Mouse (Mus musculus) adrenal gland, adult 2 months (tissue): ENCODE data around the gene Nt5dc3. TPM values are rescaled to one million over a fixed set of nuclear protein-coding genes. Genes with fewer than 3 reads are reported as not detected.
A peak's percentile ranks its signal among the peaks of the same experiment; 100 is the strongest.

ENCODE experiments used
- DNase-seq: peaks from one replicate; pipeline ENCODE4 v3.0.0; 2021
- polyA plus RNA-seq: library from polyadenylated mRNA; depleted of rRNA; stranded (reverse); fragments of >200 nt; gene quantifications from 2 replicates; pipeline ENCODE4 v1.2.3, GENCODE M21; 2012; rRNA removed
- total RNA-seq, 2 experiments: library from RNA; stranded (reverse); gene quantifications; 2 replicates each; pipeline ENCODE4 v1.2.3; 2021

Gene Nt5dc3
- total and polyA plus RNA-seq, 3 experiments: 29.8 to 57.4 (median 30.2) TPM

DNA sequence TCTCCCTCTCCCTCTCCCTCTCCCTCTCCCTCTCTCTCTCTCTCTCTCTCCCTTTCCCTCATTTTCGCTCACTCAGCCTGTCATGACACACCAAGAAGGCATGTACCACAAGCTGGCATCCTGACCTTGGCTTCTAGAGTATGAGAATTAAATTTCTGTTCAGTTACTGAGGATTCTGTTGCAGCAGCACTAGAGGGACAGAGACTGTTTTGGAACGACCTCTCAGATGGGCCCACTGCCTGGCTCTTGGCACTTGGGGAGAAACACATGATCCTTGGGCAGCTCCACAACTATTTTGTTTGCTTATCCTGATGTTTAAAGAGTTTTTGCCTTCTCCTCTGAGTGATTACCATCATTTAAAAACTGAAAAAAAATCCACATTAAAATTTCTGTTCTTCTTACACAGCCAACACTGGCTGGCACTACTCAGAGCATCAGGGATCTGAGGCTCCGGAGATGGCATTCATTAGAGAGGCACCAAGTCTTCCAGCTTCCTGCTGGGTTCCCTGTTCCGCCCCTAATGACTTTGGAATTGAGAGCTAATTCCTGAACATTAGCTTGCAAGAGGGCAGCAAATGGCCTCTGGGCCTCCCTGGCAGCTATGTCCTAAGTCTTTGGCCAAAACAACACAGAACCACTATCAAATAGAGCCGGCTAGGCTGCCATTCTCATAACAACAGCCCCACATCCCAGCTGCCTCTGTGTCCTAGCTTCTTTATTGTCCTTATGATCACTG lies 101.4 kb downstream of the Nt5dc3 start:
- DNase-seq: peak; percentile 70

- DNase-seq: no peak
These were observed 102.6 kb downstream of the Nt5dc3 start for GRCm38 (mm10) chr10:86881448-86881847.

DNA sequence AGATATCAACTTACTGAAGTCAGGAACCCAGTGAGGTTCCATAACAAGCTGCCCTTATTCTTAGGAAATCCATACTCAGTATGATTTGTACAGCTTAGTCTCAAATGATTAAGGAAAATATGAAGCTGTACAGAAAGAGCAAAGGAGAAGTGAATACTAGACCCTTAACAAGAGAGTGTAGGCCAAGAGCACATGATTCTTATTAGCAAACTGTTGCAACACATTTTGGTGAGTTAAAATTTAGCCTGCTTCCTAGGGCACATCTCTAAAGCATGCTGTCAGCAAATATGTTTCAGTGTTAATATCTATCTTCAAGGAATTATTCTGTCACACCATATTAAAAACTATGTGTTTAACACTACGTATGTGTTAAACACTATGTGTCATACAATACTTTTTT lies 107.6 kb downstream of the Nt5dc3 start:
- no peak for DNase-seq

Other genes with a start within 250 kb of the Nt5dc3 start
- 100 to 1,000 TPM; 691 to 855 TPM for gene Hsp90b1, start 73.5 kb upstream of the Nt5dc3 start, total RNA-seq
- 9.6 and 15.2 TPM in 2 replicates for gene Hsp90b1, start 73.5 kb upstream of the Nt5dc3 start, polyA plus RNA-seq
- gene Ttc41, start 73.2 kb upstream of the Nt5dc3 start, total RNA-seq: 1 to 10 TPM; 1.6 to 2.5 TPM
- gene Ttc41, start 73.2 kb upstream of the Nt5dc3 start, polyA plus RNA-seq: 1.0 and 1.5 TPM in 2 replicates
- 10 to 100 TPM; 20.1 to 23.6 TPM for gene Gm49358, start 15.0 kb upstream of the Nt5dc3 start, total RNA-seq
- gene Gm49358, start 15.0 kb upstream of the Nt5dc3 start, polyA plus RNA-seq: not detected in 2 replicates
- gene Stab2, start 229.0 kb downstream of the Nt5dc3 start, total RNA-seq: under 1 TPM; 0.29 to 0.45 TPM
- gene Stab2, start 229.0 kb downstream of the Nt5dc3 start, polyA plus RNA-seq: 0.28 and 0.67 TPM in 2 replicates